Mouse (Mus musculus) neural tube, embryonic 14.5 days (tissue): ENCODE data around the gene Pkp1. TPM values are rescaled to one million over a fixed set of nuclear protein-coding genes. Genes with fewer than 3 reads are reported as not detected.
A peak's percentile ranks its signal among the peaks of the same experiment; 100 is the strongest.

Experiments
- ATAC-seq: fragments of 200-750 bp; cut with Nextera tagmentation; 2 replicates; pipeline ENCODE4 v1.8.0; 2017; ENCODE audit warnings: low read depth, mild to moderate bottlenecking, moderate TSS enrichment, moderate library complexity
- H3K27ac ChIP-seq: fragments of 300-500 bp; sonication (generic); 2 replicates; pipeline ENCODE4 v1.5.1; 2014; ENCODE audit warnings: low read depth, mild to moderate bottlenecking, control low read depth, low read length, moderate library complexity, mixed read lengths
- H3K27me3 ChIP-seq: fragments of 300-500 bp; sonication (generic); 2 replicates; pipeline ENCODE4 v1.6.1; 2014; ENCODE audit warnings: low read length; ENCODE audit not compliant: control insufficient read depth, insufficient read depth
- H3K36me3 ChIP-seq: fragments of 300-500 bp; sonication (generic); 2 replicates; pipeline ENCODE4 v1.6.1; 2014; ENCODE audit warnings: low read length, mixed read lengths; ENCODE audit not compliant: control insufficient read depth, insufficient read depth
- H3K4me1 ChIP-seq: fragments of 300-500 bp; sonication (generic); 2 replicates; pipeline ENCODE4 v1.6.1; 2014; ENCODE audit warnings: low read length; ENCODE audit not compliant: control insufficient read depth, insufficient read depth
- H3K4me2 ChIP-seq: fragments of 300-500 bp; sonication (generic); 2 replicates; pipeline ENCODE4 v1.6.1; 2014; ENCODE audit warnings: mild to moderate bottlenecking, low read depth, low read length, control low read depth
- H3K4me3 ChIP-seq: fragments of 300-500 bp; sonication (generic); 2 replicates; pipeline ENCODE4 v1.5.1; 2014; ENCODE audit warnings: low read depth, low read length, control low read depth, mixed read lengths
- H3K9ac ChIP-seq: fragments of 300-500 bp; sonication (generic); replicated peaks from 2 replicates; pipeline ENCODE4 v1.6.1; 2014; ENCODE audit warnings: low read depth, mild to moderate bottlenecking, control low read depth, low read length, mixed read lengths
- H3K9me3 ChIP-seq: fragments of 300-500 bp; sonication (generic); 2 replicates; pipeline ENCODE4 v1.6.1; 2016; ENCODE audit warnings: low read length; ENCODE audit not compliant: control insufficient read depth
- WGBS: fragments of 180-500 bp; shearing (Covaris S2); extraction: QIAGEN DNeasy Blood & Tissue Kit; methylation state at CpG from one replicate; pipeline ENCODE4 v1.1.7; 2014; 5-methylcytosine and 5-hydroxymethylcytosine counted together
- polyA plus RNA-seq: library from polyadenylated mRNA; unstranded; fragments of >200 nt; fragmentation: Nextera tagmentation; extraction: Ambion mirVana; gene quantifications from 2 replicates; pipeline ENCODE4 v1.2.1, GENCODE M21; 2014

The Pkp1 gene
- polyA plus RNA-seq, 1 experiment from 2014 or later: not detected

GRCm38 (mm10) chr1:135855344-135855687 is 63.7 kb downstream of the Pkp1 start:
- Histone ChIP-seq H3K4me3 (no peak overlapping the region), H3K36me3 (no peaks in the 10 kb centered on the region), H3K4me1 (no peaks in the 10 kb centered on the region), H3K27me3 (no peaks in the 10 kb centered on the region), H3K4me2 (no peak overlapping the region), H3K27ac (no peak overlapping the region), H3K9me3 (no peaks in the 10 kb centered on the region), H3K9ac (no peak overlapping the region)
- WGBS: 96% methylated on average over 1 of the region's 1 CpGs
- no peak for ATAC-seq

- Histone ChIP-seq H3K27ac (no peak overlapping the region), H3K4me1 (no peaks in the 10 kb centered on the region), H3K36me3 (no peaks in the 10 kb centered on the region), H3K4me3 (no peak overlapping the region), H3K9ac (no peak overlapping the region), H3K9me3 (no peaks in the 10 kb centered on the region), H3K27me3 (no peaks in the 10 kb centered on the region), H3K4me2 (no peak overlapping the region)
- WGBS: 89% methylated on average over 6 of the region's 6 CpGs
- ATAC-seq: no peak
Observed at GRCm38 (mm10) chr1:135854591-135855343, 64.2 kb downstream of the Pkp1 start.

GRCm38 (mm10) chr1:135853200-135853599 is 65.8 kb downstream of the Pkp1 start:
- no peaks in the 10 kb centered on the region for H3K36me3 ChIP-seq
- no peak overlapping the region for H3K4me3 ChIP-seq
- no peak overlapping the region for H3K4me2 ChIP-seq
- H3K27me3 ChIP-seq: no peaks in the 10 kb centered on the region
- no peaks in the 10 kb centered on the region for H3K9me3 ChIP-seq
- 85% methylated on average over 4 of the region's 4 CpGs for WGBS
- H3K9ac ChIP-seq: no peak overlapping the region
- ATAC-seq: no peak
- H3K27ac ChIP-seq: no peak overlapping the region
- H3K4me1 ChIP-seq: no peaks in the 10 kb centered on the region

- Histone ChIP-seq H3K4me2 (no peak overlapping the region), H3K4me1 (no peaks in the 10 kb centered on the region), H3K27me3 (no peaks in the 10 kb centered on the region), H3K4me3 (no peak overlapping the region), H3K9me3 (no peaks in the 10 kb centered on the region), H3K9ac (no peak overlapping the region), H3K36me3 (no peaks in the 10 kb centered on the region), H3K27ac (no peak overlapping the region)
- 41% methylated on average over 13 of the region's 13 CpGs for WGBS
- peak; percentile 67; the same call in 1 of the 2 replicates for ATAC-seq
Observed at GRCm38 (mm10) chr1:135852044-135852756, 66.8 kb downstream of the Pkp1 start.

- H3K4me1 ChIP-seq: no peaks in the 10 kb centered on the region
- H3K4me2 ChIP-seq: no peak overlapping the region
- no peak for ATAC-seq
- H3K9ac ChIP-seq: no peak overlapping the region
- H3K36me3 ChIP-seq: no peaks in the 10 kb centered on the region
- H3K27me3 ChIP-seq: no peaks in the 10 kb centered on the region
- H3K4me3 ChIP-seq: no peak overlapping the region
- WGBS: 71% methylated on average over 12 of the region's 12 CpGs
- H3K27ac ChIP-seq: no peak overlapping the region
- H3K9me3 ChIP-seq: no peaks in the 10 kb centered on the region
Observed at GRCm38 (mm10) chr1:135850722-135851512, 68.1 kb downstream of the Pkp1 start.

GRCm38 (mm10) chr1:135847611-135848351 is 71.2 kb downstream of the Pkp1 start:
- Histone ChIP-seq H3K9me3 (no peaks in the 10 kb centered on the region), H3K36me3 (no peaks in the 10 kb centered on the region), H3K27ac (no peak overlapping the region), H3K4me1 (no peaks in the 10 kb centered on the region), H3K27me3 (no peaks in the 10 kb centered on the region), H3K4me2 (no peak overlapping the region), H3K9ac (no peak overlapping the region), H3K4me3 (no peak overlapping the region)
- 90% methylated on average over 17 of the region's 17 CpGs for WGBS
- ATAC-seq: no peak

GRCm38 (mm10) chr1:135847139-135847562 is 71.9 kb downstream of the Pkp1 start:
- no peaks in the 10 kb centered on the region for H3K36me3 ChIP-seq
- H3K27me3 ChIP-seq: no peaks in the 10 kb centered on the region
- ATAC-seq: no peak
- no peak overlapping the region for H3K9ac ChIP-seq
- H3K4me2 ChIP-seq: no peak overlapping the region
- H3K27ac ChIP-seq: no peak overlapping the region
- H3K4me3 ChIP-seq: no peak overlapping the region
- no peaks in the 10 kb centered on the region for H3K9me3 ChIP-seq
- 32% methylated on average over 6 of the region's 6 CpGs for WGBS
- no peaks in the 10 kb centered on the region for H3K4me1 ChIP-seq

- Histone ChIP-seq H3K4me3 (no peak overlapping the region), H3K4me2 (no peak overlapping the region), H3K4me1 (no peaks in the 10 kb centered on the region), H3K36me3 (no peaks in the 10 kb centered on the region), H3K27ac (no peak overlapping the region), H3K9ac (no peak overlapping the region), H3K27me3 (no peaks in the 10 kb centered on the region), H3K9me3 (no peaks in the 10 kb centered on the region)
- no peak for ATAC-seq
- 75% methylated on average over 5 of the region's 5 CpGs for WGBS
Observed at GRCm38 (mm10) chr1:135846632-135847031, 72.4 kb downstream of the Pkp1 start.
